In the genomic region with DNA sequence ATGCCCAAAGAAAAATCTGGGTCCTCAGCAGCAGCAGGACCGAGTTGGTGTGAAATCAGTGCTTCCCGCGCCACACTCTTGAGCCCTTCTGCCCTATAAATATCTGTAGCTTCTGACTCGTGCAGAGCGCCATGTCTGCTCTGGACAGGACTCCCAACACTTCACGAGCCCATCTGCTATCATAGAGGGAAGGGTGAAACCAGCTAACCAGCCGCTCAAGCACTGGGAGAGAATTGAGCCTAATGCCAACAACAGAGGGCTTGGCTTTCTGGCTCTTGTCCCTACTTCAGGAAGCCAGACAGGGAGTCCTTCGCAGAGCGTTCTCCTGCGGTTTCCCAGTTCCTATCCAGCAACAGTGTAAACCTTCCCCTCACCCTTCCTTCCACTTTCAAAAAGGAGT, we compare ENCODE assay signal across 8 mouse cellular contexts. TPM values are rescaled to one million over a fixed set of nuclear protein-coding genes. Genes with fewer than 3 reads are reported as not detected.
A peak's percentile ranks its signal among the peaks of the same experiment; 100 is the strongest.
DNase-seq lines count a peak whose midpoint lies in the region; ATAC-seq and TF ChIP-seq lines count a peak whose summit lies in the region.

No protein-coding gene starts in this region.

- ATAC-seq in kidney, embryonic 14.5 days (ENCODE audit: low FRiP score, low TSS enrichment): no peak
- peak; percentile 72; the same call in 1 of the 2 replicates for ATAC-seq in cerebellum, adult (ENCODE audit: insufficient number of reproducible peaks, low FRiP score, low TSS enrichment)
- ATAC-seq in liver, embryonic 14.5 days (ENCODE audit: insufficient read depth): no peak
- no peak for ATAC-seq in CD4-positive, CD25-positive, alpha-beta regulatory T cell, adult 4 months

- no peak for TF ChIP-seq CTCF in heart, adult 2 months (IDR thresholded peaks at IDR 0.05)
- no peak for TF ChIP-seq CTCF in liver, embryonic 14.5 days (IDR thresholded peaks at IDR 0.05; ENCODE audit: low read depth)

- H3K79me2 ChIP-seq in heart, adult 2 months (replicated peaks; ENCODE audit: control insufficient read depth, insufficient read depth, low read length): peaks cover 5% of the 10 kb centered on the region

- no peaks in the 10 kb centered on the region for H3K36me3 ChIP-seq in kidney, embryonic 14.5 days (ENCODE audit: control insufficient read depth, insufficient read depth, low read length)
- H3K36me3 ChIP-seq in heart, adult 2 months (ENCODE audit: control insufficient read depth, insufficient read depth, low read length): peaks cover 12% of the 10 kb centered on the region; the same call in 1 of the 2 replicates
- H3K36me3 ChIP-seq in liver, embryonic 14.5 days (replicated peaks; ENCODE audit: control insufficient read depth, insufficient read depth, low read depth): no peaks in the 10 kb centered on the region

- TF ChIP-seq POLR2A in heart, adult 2 months (IDR thresholded peaks at IDR 0.05; ENCODE audit: insufficient read depth, low read depth, low read length): no peak

- H3K4me3 ChIP-seq in kidney, embryonic 14.5 days (ENCODE audit: low read length): no peak overlapping the region
- no peak overlapping the region for H3K4me3 ChIP-seq in heart, adult 2 months
- H3K4me3 ChIP-seq in liver, embryonic 14.5 days (ENCODE audit: insufficient read depth in 1 of 2, low read depth in 2 of 2, low read length in 2 of 2): no peak overlapping the region

- H3K4me2 ChIP-seq in kidney, embryonic 14.5 days (replicated peaks; ENCODE audit: low read depth, low read length): no peak overlapping the region
- H3K4me2 ChIP-seq in liver, embryonic 14.5 days (ENCODE audit: low read depth): peak overlapping the region; percentile 3; the same call in 1 of the 2 replicates

- H3K27me3 ChIP-seq in kidney, embryonic 14.5 days (ENCODE audit: control insufficient read depth, insufficient read depth, low read length): no peaks in the 10 kb centered on the region
- no peaks in the 10 kb centered on the region for H3K27me3 ChIP-seq in heart, adult 2 months (ENCODE audit: control insufficient read depth, insufficient read depth, low read length)
- H3K27me3 ChIP-seq in liver, embryonic 14.5 days (ENCODE audit: control insufficient read depth, insufficient read depth, low read length): no peaks in the 10 kb centered on the region

- peaks cover 63% of the 10 kb centered on the region for H3K4me1 ChIP-seq in kidney, embryonic 14.5 days (ENCODE audit: control insufficient read depth, insufficient read depth, low read length)
- H3K4me1 ChIP-seq in heart, adult 2 months (ENCODE audit: control insufficient read depth, insufficient read depth, low read length): peaks cover 40% of the 10 kb centered on the region
- peaks cover 70 to 71% of the 10 kb centered on the region in 2 experiments for H3K4me1 ChIP-seq in liver, embryonic 14.5 days (replicated peaks; ENCODE audit: control insufficient read depth in 2 of 2, insufficient read depth in 2 of 2, low read length in 1 of 2)

- intact Hi-C loops in heart, adult 2 months (cut with DNase I): no loop called here

- TF ChIP-seq EP300 in heart, adult 2 months (IDR thresholded peaks at IDR 0.05; ENCODE audit: insufficient read depth, low read depth, low read length): 0 out of 2 replicates have a peak, but pooled peaks have one; percentile 58
- TF ChIP-seq EP300 in liver, embryonic 14.5 days (IDR thresholded peaks at IDR 0.05; ENCODE audit: low read depth): no peak

- WGBS in kidney, embryonic 14.5 days: 53% methylated on average over 10 of the region's 10 CpGs
- 16% methylated on average over 10 of the region's 10 CpGs for WGBS in heart, adult 2 months
- WGBS in liver, embryonic 14.5 days (ENCODE audit: insufficient replicate concordance): 23% methylated on average over 10 of the region's 10 CpGs

- H3K9ac ChIP-seq in kidney, embryonic 14.5 days (ENCODE audit: low read depth, low read length): no peak overlapping the region
- no peak overlapping the region for H3K9ac ChIP-seq in heart, adult 2 months (ENCODE audit: low read depth, low read length)
- H3K9ac ChIP-seq in liver, embryonic 14.5 days (replicated peaks): no peak overlapping the region

- H3K27ac ChIP-seq in kidney, embryonic 14.5 days (ENCODE audit: low read depth, low read length): peak overlapping the region; percentile 81
- H3K27ac ChIP-seq in heart, adult 2 months: peak overlapping the region; percentile 72
- H3K27ac ChIP-seq in liver, embryonic 14.5 days: no peak overlapping the region

- no peak for DNase-seq in kidney, adult 8-10 months
- DNase-seq in heart, adult 2 months: peak; percentile 50 to 66
- no peak for DNase-seq in liver, embryonic 14.5 days (ENCODE audit: low read depth in 3 of 3, low spot score in 3 of 3)
- DNase-seq in urinary bladder, postnatal 4 days (ENCODE audit: low spot score in 2 of 2): no peak
- DNase-seq in right cerebral cortex, postnatal 4 days: no peak

- H3K9me3 ChIP-seq in kidney, embryonic 14.5 days (ENCODE audit: control insufficient read depth, low read length): no peaks in the 10 kb centered on the region
- H3K9me3 ChIP-seq in liver, embryonic 14.5 days (ENCODE audit: control insufficient read depth, low read length): no peaks in the 10 kb centered on the region

RNA-seq across cellular contexts. Expression of gene Mark2, which starts 30.4 kb away (rescaled TPM):
- polyA plus RNA-seq in kidney, embryonic 14.5 days (2014; fragmentation: Nextera tagmentation; extraction: Ambion mirVana): 51.9 and 54.9 TPM in 2 replicates
- 10 to 100 TPM; 46.2 to 53.8 TPM for total RNA-seq in heart, adult 2 months (2021)
- polyA plus RNA-seq in heart, adult 2 months (2012; rRNA removed): 53.1 and 56.7 TPM in 2 replicates
- polyA plus RNA-seq in liver, embryonic 14.5 days (2012; rRNA removed): 14.2 and 17.4 TPM in 2 replicates
- polyA plus RNA-seq in liver, embryonic 14.5 days (2014; fragmentation: Nextera tagmentation; extraction: Ambion mirVana): 14.3 and 18.9 TPM in 2 replicates
- 10 to 100 TPM; 53.0 to 75.8 TPM for polyA plus RNA-seq in CD4-positive, CD25-positive, alpha-beta regulatory T cell, adult 4 months (2017; shearing (Covaris generic))

RNA-seq across cellular contexts. Expression of gene Rcor2, which starts 44.2 kb away (rescaled TPM):
- 9.8 and 16.0 TPM in 2 replicates for polyA plus RNA-seq in kidney, embryonic 14.5 days (2014; fragmentation: Nextera tagmentation; extraction: Ambion mirVana)
- 1 to 10 TPM; 5.7 to 7.6 TPM for total RNA-seq in heart, adult 2 months (2021)
- polyA plus RNA-seq in heart, adult 2 months (2012; rRNA removed): 11.6 and 12.7 TPM in 2 replicates
- polyA plus RNA-seq in liver, embryonic 14.5 days (2012; rRNA removed): 1.7 and 2.0 TPM in 2 replicates
- polyA plus RNA-seq in liver, embryonic 14.5 days (2014; fragmentation: Nextera tagmentation; extraction: Ambion mirVana): 0.36 and 0.58 TPM in 2 replicates
- under 1 TPM in 1 of 2 experiments, not detected in 1; 0.42 TPM for polyA plus RNA-seq in CD4-positive, CD25-positive, alpha-beta regulatory T cell, adult 4 months (2017; shearing (Covaris generic))

Comparison
In these comparisons a context has a peak if more than half of its experiments do, and no peak if none do; other contexts are left out.
1. DNase-seq: peak in heart, adult 2 months (2 of 2); none in kidney, adult 8-10 months (0 of 2), liver, embryonic 14.5 days (0 of 3), urinary bladder, postnatal 4 days (0 of 2) and right cerebral cortex, postnatal 4 days (single experiment).